ENCODE assay signal across 8 mouse cellular contexts in the genomic region with DNA sequence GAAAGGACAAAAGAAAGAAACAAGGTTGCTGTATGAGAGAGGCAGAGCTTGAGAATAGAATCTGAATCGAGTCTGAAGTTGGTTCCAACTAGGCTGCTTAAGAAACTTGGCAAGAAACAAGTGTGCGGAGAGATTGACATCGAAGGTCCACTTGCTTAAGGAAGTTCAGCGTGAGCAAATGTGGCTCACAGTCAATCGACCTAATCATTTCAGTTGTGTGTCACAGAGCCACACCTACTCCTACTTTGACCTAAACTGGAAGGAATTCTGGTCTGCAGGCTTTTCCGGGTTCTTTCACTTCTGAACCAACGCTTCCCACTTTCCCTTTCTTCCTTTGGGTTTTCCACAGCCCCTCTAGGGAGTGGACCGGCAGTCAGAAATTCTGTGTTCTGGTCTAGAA.
DNase-seq lines count a peak whose midpoint lies in the region; ATAC-seq and TF ChIP-seq lines count a peak whose summit lies in the region.

No protein-coding gene starts in this region.

- no peak overlapping the region for H3K9ac ChIP-seq in CH12.LX (ENCODE audit: insufficient read depth, low read depth)
- H3K9ac ChIP-seq in embryonic facial prominence, embryonic 12.5 days: peak overlapping the region; percentile 58
- H3K9ac ChIP-seq in lung, postnatal 0 days (replicated peaks; ENCODE audit: low read depth): no peak overlapping the region

- dilution Hi-C loops in CH12.LX (cut with MboI; ENCODE audit: extremely low pct_ligation_motif_present, extremely low pct_unique_long_range_greater_than_20kb, low sequenced_read_pairs): no loop called here

- peak overlapping the region; percentile 5; the same call in 1 of the 2 replicates for H3K4me2 ChIP-seq in CH12.LX (ENCODE audit: insufficient read depth, low read depth, poor library complexity, severe bottlenecking)
- peak overlapping the region; percentile 53 for H3K4me2 ChIP-seq in embryonic facial prominence, embryonic 12.5 days (replicated peaks)
- no peak overlapping the region for H3K4me2 ChIP-seq in lung, postnatal 0 days (replicated peaks; ENCODE audit: low read depth, low read length)

- DNase-seq in CH12.LX (ENCODE audit: extremely low read depth): no peak
- peak; percentile 21 for DNase-seq in heart, postnatal 25 days (ENCODE audit: low spot score)
- DNase-seq in lung, postnatal 0 days (ENCODE audit: low spot score): peak; percentile 60
- no peak for DNase-seq in cerebellum, postnatal 14 days
- DNase-seq in spleen, postnatal 10 days (ENCODE audit: low spot score in 2 of 2): no peak
- no peak for DNase-seq in cerebellum, postnatal 4 days (ENCODE audit: low spot score in 2 of 2)
- no peak for DNase-seq in thymus, postnatal 4 days

- in situ Hi-C loops in CH12.LX (cut with MboI; ENCODE audit: low pct_ligation_motif_present, low pct_unique_long_range_greater_than_20kb, low sequenced_read_pairs): loop anchor here (10.0 kb wide), 1 partner anchor 479 kb away; no protein-coding TSS in a partner anchor

- TF ChIP-seq POLR2A in CH12.LX (IDR thresholded peaks at IDR 0.05; ENCODE audit: low read depth, low read length): no peak

- no peak overlapping the region for H3K4me3 ChIP-seq in CH12.LX (replicated peaks in 1 of 3; ENCODE audit: low read depth in 2 of 3, low read length in 2 of 3, poor library complexity in 1 of 3)
- H3K4me3 ChIP-seq in embryonic facial prominence, embryonic 12.5 days: peak overlapping the region; percentile 33
- no peak overlapping the region for H3K4me3 ChIP-seq in lung, postnatal 0 days (ENCODE audit: low read depth, low read length)

- no peak for TF ChIP-seq CTCF in CH12.LX (conservative IDR thresholded peaks at IDR 0.05 in 1 of 2, IDR thresholded peaks at IDR 0.05 in 1 of 2; ENCODE audit: low read depth in 2 of 2, low read length in 2 of 2)
- no peak for TF ChIP-seq CTCF in lung, postnatal 0 days (IDR thresholded peaks at IDR 0.05)

- H3K4me1 ChIP-seq in CH12.LX (ENCODE audit: control insufficient read depth in 1 of 2, insufficient read depth in 2 of 2): peaks cover under 1 to 14% of the 10 kb centered on the region in 2 experiments; a peak in 3 of 4 replicates
- H3K4me1 ChIP-seq in embryonic facial prominence, embryonic 12.5 days: peaks cover 25% of the 10 kb centered on the region
- H3K4me1 ChIP-seq in lung, postnatal 0 days (ENCODE audit: insufficient read depth, low read depth, low read length): no peaks in the 10 kb centered on the region; the same call in 1 of the 2 replicates

- H3K36me3 ChIP-seq in CH12.LX (replicated peaks in 1 of 2; ENCODE audit: control insufficient read depth in 1 of 2, insufficient read depth in 1 of 2, low read length in 1 of 2): no peaks in the 10 kb centered on the region
- 0 out of 2 replicates have a peak, but pooled peaks cover 2% of the 10 kb centered on the region for H3K36me3 ChIP-seq in embryonic facial prominence, embryonic 12.5 days
- no peaks in the 10 kb centered on the region for H3K36me3 ChIP-seq in lung, postnatal 0 days (ENCODE audit: insufficient read depth, low read length)

- H3K27me3 ChIP-seq in CH12.LX (replicated peaks): no peaks in the 10 kb centered on the region
- no peaks in the 10 kb centered on the region for H3K27me3 ChIP-seq in embryonic facial prominence, embryonic 12.5 days
- H3K27me3 ChIP-seq in lung, postnatal 0 days (replicated peaks; ENCODE audit: insufficient read depth, low read length): no peaks in the 10 kb centered on the region

- no peaks in the 10 kb centered on the region for H3K79me2 ChIP-seq in CH12.LX (replicated peaks; ENCODE audit: control insufficient read depth, extremely low read depth, insufficient read depth, poor library complexity, severe bottlenecking)

- intact Hi-C loops in heart, postnatal 25 days (cut with DNase I): loop anchor here (5.0 kb wide), 1 partner anchor 107 kb away; no protein-coding TSS in a partner anchor

- no peak overlapping the region for H3K27ac ChIP-seq in CH12.LX (ENCODE audit: insufficient read depth, low read depth)
- H3K27ac ChIP-seq in embryonic facial prominence, embryonic 12.5 days: peak overlapping the region; percentile 85
- H3K27ac ChIP-seq in lung, postnatal 0 days (ENCODE audit: low read length): no peak overlapping the region

- TF ChIP-seq RAD21 in CH12.LX (IDR thresholded peaks at IDR 0.05; ENCODE audit: low read depth, low read length): no peak

- no peak for ATAC-seq in embryonic facial prominence, embryonic 12.5 days (ENCODE audit: insufficient number of reproducible peaks, insufficient read depth, low FRiP score, low TSS enrichment)
- ATAC-seq in lung, postnatal 0 days: peak; percentile 27

- WGBS in embryonic facial prominence, embryonic 12.5 days: 73% methylated on average over 8 of the region's 8 CpGs
- WGBS in lung, postnatal 0 days: 49% methylated on average over 8 of the region's 8 CpGs

- H3K9me3 ChIP-seq in CH12.LX (replicated peaks; ENCODE audit: low read length): no peaks in the 10 kb centered on the region
- H3K9me3 ChIP-seq in embryonic facial prominence, embryonic 12.5 days: no peaks in the 10 kb centered on the region
- H3K9me3 ChIP-seq in lung, postnatal 0 days (ENCODE audit: low read length): no peaks in the 10 kb centered on the region

- no peak for TF ChIP-seq EP300 in CH12.LX (IDR thresholded peaks at IDR 0.05; ENCODE audit: low read length)
- TF ChIP-seq EP300 in lung, postnatal 0 days (IDR thresholded peaks at IDR 0.05): no peak

TF ChIP-seq in CH12.LX, 34 proteins besides CTCF, POLR2A, EP300 and RAD21:
- no peak for TF ChIP-seq USF1 (IDR thresholded peaks at IDR 0.05; ENCODE audit: low read depth, low read length)
- TF ChIP-seq MAFK (IDR thresholded peaks at IDR 0.05; ENCODE audit: insufficient replicate concordance, low read length): no peak
- no peak for TF ChIP-seq MEF2A (IDR thresholded peaks at IDR 0.05; ENCODE audit: borderline replicate concordance, low read depth, low read length)
- TF ChIP-seq CHD2 (IDR thresholded peaks at IDR 0.05; ENCODE audit: low read length): no peak
- TF ChIP-seq MAZ (IDR thresholded peaks at IDR 0.05; ENCODE audit: low read depth, low read length): no peak
- no peak for TF ChIP-seq ELF1 (IDR thresholded peaks at IDR 0.05; ENCODE audit: low read depth, low read length)
- TF ChIP-seq POLR2AphosphoS2 (IDR thresholded peaks at IDR 0.05; ENCODE audit: low read depth, low read length): no peak
- no peak for TF ChIP-seq ZC3H11A (IDR thresholded peaks at IDR 0.05; ENCODE audit: low read depth, low read length)
- no peak for TF ChIP-seq JUND (conservative IDR thresholded peaks at IDR 0.05; ENCODE audit: low read depth, low read length)
- TF ChIP-seq USF2 (conservative IDR thresholded peaks at IDR 0.05; ENCODE audit: low read depth, low read length): no peak
- TF ChIP-seq NELFE (IDR thresholded peaks at IDR 0.05; ENCODE audit: low read depth, low read length): no peak
- no peak for TF ChIP-seq TCF12 (IDR thresholded peaks at IDR 0.05; ENCODE audit: low read depth, low read length)
- no peak for TF ChIP-seq ZNF384 (IDR thresholded peaks at IDR 0.05; ENCODE audit: low read depth, low read length)
- no peak for TF ChIP-seq KAT2A (IDR thresholded peaks at IDR 0.05; ENCODE audit: insufficient replicate concordance, low read length)
- TF ChIP-seq CHD1 (IDR thresholded peaks at IDR 0.05; ENCODE audit: low read depth, low read length): no peak
- TF ChIP-seq SIN3A (IDR thresholded peaks at IDR 0.05; ENCODE audit: low read length): no peak

Comparison
In these comparisons a context has a peak if more than half of its experiments do, and no peak if none do; other contexts are left out.
1. DNase-seq: peak in heart, postnatal 25 days (single experiment) and lung, postnatal 0 days (single experiment); none in CH12.LX (single experiment), cerebellum, postnatal 14 days (0 of 2), spleen, postnatal 10 days (0 of 2), cerebellum, postnatal 4 days (0 of 2) and thymus, postnatal 4 days (single experiment).